Mouse (Mus musculus): ENCODE data around the gene Ifnar2. TPM values are rescaled to one million over a fixed set of nuclear protein-coding genes. Genes with fewer than 3 reads are reported as not detected.

Ifnar2 gene
- polyA plus RNA-seq, 1 experiment from 2014 or later = 35.3 TPM

DNA sequence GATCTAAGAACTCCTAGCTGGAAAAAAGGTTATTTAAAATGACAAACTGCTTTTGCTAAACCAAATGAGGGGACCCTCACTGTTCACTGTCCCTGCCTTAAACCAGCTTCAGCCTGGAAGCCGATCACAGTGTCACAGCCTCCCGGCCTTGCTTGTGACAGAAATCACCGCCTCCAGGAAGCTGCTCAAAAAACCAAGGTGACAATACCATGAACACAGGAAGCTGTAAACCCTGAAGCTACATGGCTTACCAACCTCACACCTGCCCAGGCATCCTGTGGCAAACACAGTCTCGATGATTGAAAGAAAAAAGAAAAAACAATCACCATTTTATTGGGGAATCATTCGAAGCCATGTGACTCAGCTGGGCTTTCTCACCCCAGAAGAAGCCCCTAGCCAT lies 73.0 kb downstream of the Ifnar2 start:
- Histone ChIP-seq H3K27me3 (ENCODE audit: low read depth, poor library complexity, severe bottlenecking) (no peaks in the 10 kb centered on the region), H3K9me3 (replicated peaks) (no peaks in the 10 kb centered on the region), H3K36me3 (no peaks in the 10 kb centered on the region), H3K27ac (no peak overlapping the region), H3K4me1 (peaks cover 14% of the 10 kb centered on the region), H3K4me3 (no peak overlapping the region)
- no peak for DNase-seq (ENCODE audit: low spot score)
- WGBS = 79% methylated on average over 5 of the region's 5 CpGs

DNA sequence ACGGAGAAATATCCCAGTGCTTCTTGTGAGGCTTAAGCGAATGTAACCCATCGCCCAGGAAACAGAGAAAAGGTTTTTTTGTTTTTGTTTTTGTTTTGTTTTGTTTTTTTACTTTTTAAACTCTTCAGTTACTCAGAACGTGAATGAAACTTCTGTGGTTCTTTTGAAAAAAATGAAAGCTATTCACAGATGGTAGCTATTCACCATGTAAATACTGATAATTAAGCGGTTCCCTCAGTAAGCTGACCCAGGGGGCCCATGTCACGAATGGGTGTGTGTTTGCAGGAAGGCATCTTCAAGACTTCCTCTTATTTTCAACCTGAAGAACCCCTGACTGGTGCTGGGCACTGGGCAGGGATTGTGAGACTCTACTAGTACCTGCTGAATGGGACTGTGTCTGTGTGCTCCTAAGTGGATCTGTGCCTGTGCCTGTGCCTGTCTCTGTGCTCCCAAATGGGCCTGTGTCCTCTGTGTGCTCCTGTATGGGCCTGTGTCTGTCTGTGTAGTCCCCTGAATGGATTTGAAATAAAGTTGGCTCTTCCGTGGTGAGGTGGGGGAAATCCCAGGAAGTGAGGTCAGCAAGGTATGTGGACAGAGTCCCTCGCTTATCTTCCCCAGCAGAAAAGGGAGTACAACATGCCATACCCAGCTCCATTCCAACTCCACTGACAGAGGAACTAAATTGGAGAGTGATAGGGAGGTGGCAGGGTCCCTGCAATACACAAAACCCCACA lies 74.4 kb downstream of the Ifnar2 start:
- Histone ChIP-seq H3K27ac (no peak overlapping the region), H3K27me3 (ENCODE audit: low read depth, poor library complexity, severe bottlenecking) (no peaks in the 10 kb centered on the region), H3K4me1 (peaks cover 14% of the 10 kb centered on the region), H3K4me3 (no peak overlapping the region), H3K36me3 (no peaks in the 10 kb centered on the region), H3K9me3 (replicated peaks) (no peaks in the 10 kb centered on the region)
- WGBS = 84% methylated on average over 8 of the region's 8 CpGs
- DNase-seq (ENCODE audit: low spot score) = no peak

DNA sequence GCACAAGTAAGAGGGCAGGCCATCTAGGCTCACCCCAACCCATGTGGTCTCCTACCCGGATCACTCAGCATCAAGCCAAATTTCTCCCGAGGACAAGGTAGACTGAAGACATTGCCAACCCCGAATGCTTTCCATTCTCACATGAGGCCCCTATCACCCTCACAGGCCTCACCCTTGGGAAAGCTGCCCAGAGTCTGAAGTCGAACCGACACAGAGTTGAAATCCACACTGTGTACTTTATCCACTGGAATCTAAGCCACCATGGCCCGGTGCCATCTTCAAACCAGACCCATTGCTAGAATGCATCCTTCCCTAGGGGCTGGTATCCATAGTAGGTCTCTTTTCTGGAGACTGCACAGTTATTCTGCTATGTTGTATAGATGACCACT lies 74.9 kb downstream of the Ifnar2 start:
- H3K27ac ChIP-seq = no peak overlapping the region
- no peaks in the 10 kb centered on the region for H3K36me3 ChIP-seq
- H3K4me1 ChIP-seq = peaks cover 14% of the 10 kb centered on the region
- 91% methylated on average over 6 of the region's 6 CpGs for whole genome bisulfite sequencing
- no peak for DNase-seq (ENCODE audit: low spot score)
- H3K27me3 ChIP-seq (ENCODE audit: low read depth, poor library complexity, severe bottlenecking) = no peaks in the 10 kb centered on the region
- no peaks in the 10 kb centered on the region for H3K9me3 ChIP-seq (replicated peaks)
- H3K4me3 ChIP-seq = no peak overlapping the region

DNA sequence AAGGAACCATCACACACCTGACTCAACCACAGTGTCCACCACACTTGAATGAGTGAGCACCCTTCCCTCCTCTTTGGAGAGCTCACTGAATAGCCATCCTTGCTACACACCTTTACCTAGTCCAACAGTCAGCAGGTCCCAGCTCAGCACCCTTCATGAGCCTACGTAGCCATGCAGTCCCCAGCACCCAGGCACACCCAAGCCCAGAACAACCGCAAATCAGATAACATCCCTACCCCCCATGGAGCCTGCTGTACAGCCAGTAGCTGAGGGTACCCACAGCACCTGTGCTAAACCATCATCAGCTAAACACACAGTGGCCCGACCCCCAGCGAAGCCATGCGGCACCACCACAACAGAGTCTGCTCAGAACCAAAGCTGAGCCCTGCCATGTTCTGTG lies 75.5 kb downstream of the Ifnar2 start:
- Histone ChIP-seq H3K27ac (no peak overlapping the region), H3K27me3 (ENCODE audit: low read depth, poor library complexity, severe bottlenecking) (no peaks in the 10 kb centered on the region), H3K4me3 (no peak overlapping the region), H3K36me3 (no peaks in the 10 kb centered on the region), H3K9me3 (replicated peaks) (no peaks in the 10 kb centered on the region), H3K4me1 (peaks cover 8% of the 10 kb centered on the region)
- DNase-seq (ENCODE audit: low spot score) = no peak
- 92% methylated on average over 5 of the region's 5 CpGs for WGBS

DNA sequence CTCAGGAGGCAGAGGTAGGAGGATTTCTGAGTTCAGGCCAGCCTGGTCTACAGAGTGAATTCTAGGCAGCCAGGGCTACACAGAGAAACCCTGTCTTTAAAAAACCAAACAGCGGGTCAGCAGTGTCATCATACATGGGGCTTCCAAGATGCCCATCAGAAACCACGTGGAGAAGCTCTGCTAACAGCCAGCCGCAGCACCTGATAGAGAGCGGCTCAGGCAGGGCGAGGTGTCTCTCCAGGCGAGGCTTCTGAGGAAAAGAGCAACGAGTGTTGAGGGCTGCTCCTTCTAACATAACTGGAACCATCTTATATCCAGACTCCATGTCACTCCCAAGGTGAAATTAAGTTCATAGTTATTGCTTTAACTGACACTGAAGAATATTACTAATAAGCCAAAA lies 76.3 kb downstream of the Ifnar2 start:
- peaks cover 6% of the 10 kb centered on the region; the same call in 1 of the 2 replicates for H3K4me1 ChIP-seq
- no peak for DNase-seq (ENCODE audit: low spot score)
- no peaks in the 10 kb centered on the region for H3K27me3 ChIP-seq (ENCODE audit: low read depth, poor library complexity, severe bottlenecking)
- no peak overlapping the region for H3K27ac ChIP-seq
- H3K36me3 ChIP-seq = no peaks in the 10 kb centered on the region
- WGBS = 84% methylated on average over 7 of the region's 7 CpGs
- H3K9me3 ChIP-seq (replicated peaks) = no peaks in the 10 kb centered on the region
- H3K4me3 ChIP-seq = no peak overlapping the region

DNA sequence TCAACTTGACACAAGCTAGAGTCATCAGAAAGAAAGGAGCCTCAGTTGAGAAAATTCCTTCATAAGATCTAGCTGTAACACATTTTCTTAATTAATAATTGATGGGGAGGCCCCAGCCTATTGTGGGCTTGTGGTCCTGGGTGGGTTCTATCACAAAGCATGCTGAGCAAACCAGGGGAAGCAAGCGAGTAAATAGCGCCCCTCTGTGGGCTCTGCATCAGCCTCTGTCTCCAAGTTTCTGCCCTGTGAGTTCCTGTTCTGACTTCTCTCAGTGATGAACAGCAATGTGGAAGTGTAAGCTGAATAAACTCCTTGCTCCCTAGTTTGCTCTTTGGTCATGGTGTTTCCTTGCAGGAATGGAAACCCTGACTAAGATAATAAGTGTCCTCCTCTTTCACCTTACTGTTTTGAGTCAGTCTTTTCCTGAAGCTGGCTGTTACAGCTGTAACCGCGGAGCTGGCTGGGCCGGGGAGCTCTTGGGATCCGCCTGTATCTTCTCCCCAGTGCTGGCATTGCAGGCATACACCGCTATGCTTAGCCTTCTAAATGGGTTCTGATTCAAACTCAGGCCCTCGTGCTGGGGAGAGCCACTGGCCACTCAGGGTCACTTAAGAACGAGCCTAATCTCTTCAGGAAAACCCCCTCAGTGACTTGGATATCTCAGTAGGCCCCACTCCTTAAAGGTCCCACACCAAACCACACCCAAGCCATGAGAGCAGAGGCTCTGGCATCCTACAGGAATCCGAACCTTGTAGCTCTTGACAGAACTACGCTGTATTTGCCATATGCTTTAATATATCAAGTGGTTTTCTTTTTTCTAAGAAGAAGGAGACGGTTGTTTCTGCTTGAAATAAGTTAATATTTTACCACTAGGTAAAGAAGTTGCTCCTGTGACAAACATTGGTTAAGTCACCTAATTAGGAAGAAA lies 77.8 kb downstream of the Ifnar2 start:
- Histone ChIP-seq H3K9me3 (replicated peaks) (no peaks in the 10 kb centered on the region), H3K36me3 (no peaks in the 10 kb centered on the region), H3K27me3 (ENCODE audit: low read depth, poor library complexity, severe bottlenecking) (no peaks in the 10 kb centered on the region), H3K4me3 (no peak overlapping the region), H3K27ac (no peak overlapping the region), H3K4me1 (peaks cover 7% of the 10 kb centered on the region; the same call in 1 of the 2 replicates)
- 87% methylated on average over 12 of the region's 12 CpGs for WGBS
- no peak for DNase-seq (ENCODE audit: low spot score)

DNA sequence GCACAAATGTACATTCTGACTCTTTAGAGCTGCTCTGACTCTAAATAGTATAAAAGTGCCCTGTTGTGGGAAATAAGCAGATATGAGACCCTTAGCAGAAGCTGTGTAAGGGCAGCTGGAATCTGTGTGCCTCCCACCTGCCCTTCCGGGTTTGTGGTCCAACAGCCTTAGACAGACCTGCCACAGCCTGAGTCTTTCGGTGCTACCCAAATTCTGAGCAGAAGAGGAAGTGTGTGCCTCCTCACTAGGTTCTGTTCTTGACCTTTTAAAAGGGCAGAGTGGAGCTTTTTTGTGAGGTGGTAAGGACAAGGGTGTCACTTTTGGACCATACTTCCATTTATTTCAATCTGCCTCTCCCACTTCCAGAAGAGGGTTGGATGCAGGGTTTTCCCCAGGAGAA lies 79.4 kb downstream of the Ifnar2 start:
- H3K27me3 ChIP-seq (ENCODE audit: low read depth, poor library complexity, severe bottlenecking) = no peaks in the 10 kb centered on the region
- WGBS = 90% methylated on average over 2 of the region's 2 CpGs
- DNase-seq (ENCODE audit: low spot score) = no peak

DNA sequence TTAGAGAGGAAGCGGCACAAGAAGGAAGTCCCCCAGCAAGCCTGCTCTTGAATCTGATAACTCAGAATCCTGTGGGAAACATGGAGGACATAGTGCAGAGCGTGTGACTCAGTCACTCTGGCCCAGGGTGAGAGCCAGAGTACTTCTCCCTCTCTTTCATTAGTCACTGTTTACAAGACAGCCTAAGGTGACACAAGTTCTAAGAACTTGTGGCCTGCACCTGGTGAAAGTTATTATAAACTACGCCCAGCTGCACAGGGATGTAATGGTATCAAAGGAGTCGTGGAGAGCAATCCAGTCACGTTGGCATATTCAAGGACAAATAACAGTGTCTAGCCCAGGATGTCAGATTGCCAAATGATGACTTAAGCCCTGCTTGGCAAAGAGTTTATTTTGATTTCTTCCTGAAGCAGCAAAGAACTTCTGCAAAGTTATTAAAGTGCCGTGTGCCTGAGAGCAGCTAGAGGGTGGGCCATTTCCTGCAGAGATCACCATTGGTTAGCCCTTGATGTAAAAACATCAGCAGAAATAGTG lies 79.8 kb downstream of the Ifnar2 start:
- H3K27ac ChIP-seq = no peak overlapping the region
- no peaks in the 10 kb centered on the region for H3K36me3 ChIP-seq
- no peaks in the 10 kb centered on the region for H3K27me3 ChIP-seq (ENCODE audit: low read depth, poor library complexity, severe bottlenecking)
- 0 out of 2 replicates have a peak, but pooled peaks cover 3% of the 10 kb centered on the region for H3K4me1 ChIP-seq
- WGBS = 77% methylated on average over 6 of the region's 6 CpGs
- H3K4me3 ChIP-seq = no peak overlapping the region
- no peaks in the 10 kb centered on the region for H3K9me3 ChIP-seq (replicated peaks)
- no peak for DNase-seq (ENCODE audit: low spot score)

More for the DNA sequence above, 79.4 kb downstream of the Ifnar2 start:
- peaks cover 7% of the 10 kb centered on the region; the same call in 1 of the 2 replicates for H3K4me1 ChIP-seq
- H3K4me3 ChIP-seq = no peak overlapping the region
- H3K36me3 ChIP-seq = no peaks in the 10 kb centered on the region
- H3K9me3 ChIP-seq (replicated peaks) = no peaks in the 10 kb centered on the region
- H3K27ac ChIP-seq = no peak overlapping the region

Other genes starting within 250 kb of the Ifnar2 start
- gene Olig2, start 147.3 kb upstream of the Ifnar2 start, polyA plus RNA-seq (2016; fragmentation: Nextera tagmentation; extraction: Ambion mirVana) = 0.08 TPM in 1 of 2 replicates, not detected in the other
- gene Olig1, start 103.0 kb upstream of the Ifnar2 start, polyA plus RNA-seq (2016; fragmentation: Nextera tagmentation; extraction: Ambion mirVana) = not detected in 2 replicates
- not detected in 2 replicates for gene Gm21970, start 18.9 kb downstream of the Ifnar2 start, polyA plus RNA-seq (2016; fragmentation: Nextera tagmentation; extraction: Ambion mirVana)
- 7.0 TPM in 2 replicates for gene Il10rb, start 33.4 kb downstream of the Ifnar2 start, polyA plus RNA-seq (2016; fragmentation: Nextera tagmentation; extraction: Ambion mirVana)
- gene Ifnar1, start 112.5 kb downstream of the Ifnar2 start, polyA plus RNA-seq (2016; fragmentation: Nextera tagmentation; extraction: Ambion mirVana) = 53.8 and 61.4 TPM in 2 replicates
- gene Ifngr2, start 174.3 kb downstream of the Ifnar2 start, polyA plus RNA-seq (2016; fragmentation: Nextera tagmentation; extraction: Ambion mirVana) = 24.1 and 32.9 TPM in 2 replicates
- 19.8 and 25.7 TPM in 2 replicates for gene Tmem50b, start 225.0 kb downstream of the Ifnar2 start, polyA plus RNA-seq (2016; fragmentation: Nextera tagmentation; extraction: Ambion mirVana)
- 3.0 and 4.6 TPM in 2 replicates for gene Dnajc28, start 246.2 kb downstream of the Ifnar2 start, polyA plus RNA-seq (2016; fragmentation: Nextera tagmentation; extraction: Ambion mirVana)